ENCODE assay signal across 8 mouse cellular contexts in genomic region chr4:129556532-129557223, GRCm38 (mm10). TPM values are rescaled to one million over a fixed set of nuclear protein-coding genes. Genes with fewer than 3 reads are reported as not detected.
A peak's percentile ranks its signal among the peaks of the same experiment; 100 is the strongest.
DNase-seq lines count a peak whose midpoint lies in the region; ATAC-seq lines count a peak whose summit lies in the region.

No protein-coding gene starts in this region.

- H3K36me3 ChIP-seq in intestine, embryonic 14.5 days (ENCODE audit: control insufficient read depth, insufficient read depth, low read length): no peaks in the 10 kb centered on the region

- H3K4me1 ChIP-seq in intestine, embryonic 14.5 days (replicated peaks; ENCODE audit: control insufficient read depth, insufficient read depth, low read length): peaks cover 18% of the 10 kb centered on the region

- peak overlapping the region; percentile 58 for H3K4me3 ChIP-seq in intestine, embryonic 14.5 days (ENCODE audit: low read depth, low read length)

- DNase-seq in adrenal gland, adult 2 months: peak; percentile 94
- DNase-seq in embryo, embryonic 11 days: peak; percentile 95
- DNase-seq in gastrocnemius, postnatal 14 days: peak; percentile 91
- DNase-seq in intestine, embryonic 14.5 days (ENCODE audit: low spot score): peak; percentile 98
- peak; percentile 78 to 93 for DNase-seq in left cerebral cortex, postnatal 10 days (ENCODE audit: extremely low spot score in 1 of 2, low spot score in 2 of 2)
- DNase-seq in right cerebral cortex, postnatal 10 days (ENCODE audit: low spot score in 2 of 2): peak; percentile 90 to 92
- peak; percentile 95 for DNase-seq in urinary bladder, postnatal 14 days (ENCODE audit: low spot score)

- H3K9me3 ChIP-seq in intestine, embryonic 14.5 days (ENCODE audit: control insufficient read depth, low read length): no peaks in the 10 kb centered on the region

- WGBS in intestine, embryonic 14.5 days: 7% methylated on average over 33 of the region's 33 CpGs

- peak overlapping the region; percentile 51; the same call in 1 of the 2 replicates for H3K27ac ChIP-seq in intestine, embryonic 14.5 days (ENCODE audit: low read depth)

- H3K4me2 ChIP-seq in intestine, embryonic 14.5 days (ENCODE audit: low read length): peak overlapping the region; percentile 94

- ATAC-seq in intestine, embryonic 14.5 days (replicated peaks; ENCODE audit: low FRiP score, low TSS enrichment, low read depth): peak; percentile 80
- peak; percentile 89 for ATAC-seq in megakaryocyte progenitor cell, adult 5-6 weeks (replicated peaks; ENCODE audit: poor library complexity)

- peak overlapping the region; percentile 55 for H3K9ac ChIP-seq in intestine, embryonic 14.5 days (ENCODE audit: low read length)

- no peaks in the 10 kb centered on the region for H3K27me3 ChIP-seq in intestine, embryonic 14.5 days (replicated peaks; ENCODE audit: control insufficient read depth, insufficient read depth, low read length)

- intact Hi-C loops in gastrocnemius, postnatal 14 days (cut with DNase I; ENCODE audit: low total_unique reads): no loop called here
- intact Hi-C loops in left cerebral cortex, postnatal 10 days (cut with DNase I): no loop called here

RNA-seq across cellular contexts. Expression of gene Hdac1, which starts 14.2 kb away (rescaled TPM):
- total RNA-seq in adrenal gland, adult 2 months (2021): 10 to 100 TPM; 44.4 to 53.9 TPM
- 17.2 and 18.4 TPM in 2 replicates for polyA plus RNA-seq in adrenal gland, adult 2 months (2012; rRNA removed)
- total RNA-seq in gastrocnemius, postnatal 14 days (2021): 10 to 100 TPM; 14.9 to 16.9 TPM
- polyA plus RNA-seq in intestine, embryonic 14.5 days (2014; fragmentation: Nextera tagmentation; extraction: Ambion mirVana): 212 and 230 TPM in 2 replicates
- 10 to 100 TPM; 29.4 to 33.0 TPM for total RNA-seq in left cerebral cortex, postnatal 10 days (2021)
- 114 and 119 TPM in 2 replicates for total RNA-seq in megakaryocyte progenitor cell, adult 5-6 weeks (2015)
- total RNA-seq in megakaryocyte progenitor cell, adult 5-6 weeks (2017): 58.5 and 79.7 TPM in 2 replicates

RNA-seq across cellular contexts. Expression of gene Lck, which starts 16.8 kb away (rescaled TPM):
- total RNA-seq in adrenal gland, adult 2 months (2021): 1 to 10 TPM; 3.2 to 4.1 TPM
- polyA plus RNA-seq in adrenal gland, adult 2 months (2012; rRNA removed): 1.2 and 1.7 TPM in 2 replicates
- under 1 TPM; 0.37 to 0.44 TPM for total RNA-seq in gastrocnemius, postnatal 14 days (2021)
- polyA plus RNA-seq in intestine, embryonic 14.5 days (2014; fragmentation: Nextera tagmentation; extraction: Ambion mirVana): 7.9 and 8.1 TPM in 2 replicates
- 10 to 100 TPM in 1 of 2 experiments, 1 to 10 TPM in 1; 9.5 to 10.8 TPM for total RNA-seq in left cerebral cortex, postnatal 10 days (2021)
- total RNA-seq in megakaryocyte progenitor cell, adult 5-6 weeks (2015): 1.2 and 2.7 TPM in 2 replicates
- 3.5 and 4.4 TPM in 2 replicates for total RNA-seq in megakaryocyte progenitor cell, adult 5-6 weeks (2017)

RNA-seq across cellular contexts. Expression of gene Fam167b, which starts 21.7 kb away (rescaled TPM):
- total RNA-seq in adrenal gland, adult 2 months (2021): 10 to 100 TPM; 29.6 to 31.1 TPM
- 53.7 and 75.5 TPM in 2 replicates for polyA plus RNA-seq in adrenal gland, adult 2 months (2012; rRNA removed)
- total RNA-seq in gastrocnemius, postnatal 14 days (2021): under 1 TPM; 0.62 to 0.66 TPM
- polyA plus RNA-seq in intestine, embryonic 14.5 days (2014; fragmentation: Nextera tagmentation; extraction: Ambion mirVana): 1.5 and 1.8 TPM in 2 replicates
- under 1 TPM in 1 of 2 experiments, not detected in 1; 0.67 TPM for total RNA-seq in left cerebral cortex, postnatal 10 days (2021)
- not detected in 2 replicates for total RNA-seq in megakaryocyte progenitor cell, adult 5-6 weeks (2015)
- total RNA-seq in megakaryocyte progenitor cell, adult 5-6 weeks (2017): not detected in 2 replicates

RNA-seq across cellular contexts. Expression of gene Marcksl1, which starts 43.3 kb away (rescaled TPM):
- 10 to 100 TPM; 39.8 to 46.4 TPM for total RNA-seq in adrenal gland, adult 2 months (2021)
- 48.8 and 67.4 TPM in 2 replicates for polyA plus RNA-seq in adrenal gland, adult 2 months (2012; rRNA removed)
- total RNA-seq in gastrocnemius, postnatal 14 days (2021): 10 to 100 TPM in 1 of 2 experiments, 1 to 10 TPM in 1; 9.2 to 14.4 TPM
- polyA plus RNA-seq in intestine, embryonic 14.5 days (2014; fragmentation: Nextera tagmentation; extraction: Ambion mirVana): 595 and 619 TPM in 2 replicates
- 100 to 1,000 TPM; 884 to 935 TPM for total RNA-seq in left cerebral cortex, postnatal 10 days (2021)
- total RNA-seq in megakaryocyte progenitor cell, adult 5-6 weeks (2015): 56.8 and 62.3 TPM in 2 replicates
- 37.5 and 43.9 TPM in 2 replicates for total RNA-seq in megakaryocyte progenitor cell, adult 5-6 weeks (2017)

RNA-seq across cellular contexts. Expression of gene Eif3i, which starts 43.8 kb away (rescaled TPM):
- 100 to 1,000 TPM; 171 to 194 TPM for total RNA-seq in adrenal gland, adult 2 months (2021)
- polyA plus RNA-seq in adrenal gland, adult 2 months (2012; rRNA removed): 147 and 171 TPM in 2 replicates
- total RNA-seq in gastrocnemius, postnatal 14 days (2021): 100 to 1,000 TPM; 135 to 141 TPM
- 349 and 356 TPM in 2 replicates for polyA plus RNA-seq in intestine, embryonic 14.5 days (2014; fragmentation: Nextera tagmentation; extraction: Ambion mirVana)
- 100 to 1,000 TPM; 141 to 151 TPM for total RNA-seq in left cerebral cortex, postnatal 10 days (2021)
- total RNA-seq in megakaryocyte progenitor cell, adult 5-6 weeks (2015): 405 and 434 TPM in 2 replicates
- total RNA-seq in megakaryocyte progenitor cell, adult 5-6 weeks (2017): 298 and 336 TPM in 2 replicates

Comparison
In these comparisons a context has a peak if more than half of its experiments do, and no peak if none do; other contexts are left out.
1. Peak in every context shown above with its lines: DNase-seq, ATAC-seq, H3K4me3 ChIP-seq and H3K27ac ChIP-seq.
2. RNA of gene Fam167b, which starts 21.7 kb away (total RNA-seq): 29.6 to 31.1 TPM in adrenal gland, adult 2 months; 0.67 TPM in left cerebral cortex, postnatal 10 days, 0.62 to 0.66 TPM in gastrocnemius, postnatal 14 days and not detected in megakaryocyte progenitor cell, adult 5-6 weeks; every median in the first group is over 10 times any median in the second.